Mouse (Mus musculus): ENCODE data around the gene A1bg. TPM values are rescaled to one million over a fixed set of nuclear protein-coding genes. Genes with fewer than 3 reads are reported as not detected.

A1bg gene
- under 1 TPM; 0.01 to 0.05 TPM for polyA plus RNA-seq (2012; fragmentation: generic; extraction: Trizol)

DNA sequence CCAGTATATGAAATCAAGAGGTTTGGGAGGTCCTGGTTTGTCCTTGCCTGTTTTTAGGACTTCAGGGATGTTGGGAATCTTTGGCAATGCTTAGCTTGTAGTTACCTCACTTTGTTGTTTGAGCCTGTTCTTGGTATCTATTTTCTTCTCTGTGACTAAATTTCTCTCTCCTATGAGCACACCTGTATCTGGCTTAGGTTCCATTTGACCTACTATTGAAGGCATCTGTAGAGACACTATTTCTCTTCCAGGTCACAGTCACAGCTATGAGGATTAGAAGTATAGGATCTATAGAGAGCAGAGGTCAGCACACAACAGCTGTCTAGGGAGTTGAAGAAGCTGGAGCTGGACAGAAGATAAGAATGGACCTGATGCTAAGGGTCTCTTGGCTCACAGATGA lies at the start of gene A1bg:
Gene A1bg, minus strand, starts transcription at position 101 of the 400 bp plus-strand sequence.

DNA sequence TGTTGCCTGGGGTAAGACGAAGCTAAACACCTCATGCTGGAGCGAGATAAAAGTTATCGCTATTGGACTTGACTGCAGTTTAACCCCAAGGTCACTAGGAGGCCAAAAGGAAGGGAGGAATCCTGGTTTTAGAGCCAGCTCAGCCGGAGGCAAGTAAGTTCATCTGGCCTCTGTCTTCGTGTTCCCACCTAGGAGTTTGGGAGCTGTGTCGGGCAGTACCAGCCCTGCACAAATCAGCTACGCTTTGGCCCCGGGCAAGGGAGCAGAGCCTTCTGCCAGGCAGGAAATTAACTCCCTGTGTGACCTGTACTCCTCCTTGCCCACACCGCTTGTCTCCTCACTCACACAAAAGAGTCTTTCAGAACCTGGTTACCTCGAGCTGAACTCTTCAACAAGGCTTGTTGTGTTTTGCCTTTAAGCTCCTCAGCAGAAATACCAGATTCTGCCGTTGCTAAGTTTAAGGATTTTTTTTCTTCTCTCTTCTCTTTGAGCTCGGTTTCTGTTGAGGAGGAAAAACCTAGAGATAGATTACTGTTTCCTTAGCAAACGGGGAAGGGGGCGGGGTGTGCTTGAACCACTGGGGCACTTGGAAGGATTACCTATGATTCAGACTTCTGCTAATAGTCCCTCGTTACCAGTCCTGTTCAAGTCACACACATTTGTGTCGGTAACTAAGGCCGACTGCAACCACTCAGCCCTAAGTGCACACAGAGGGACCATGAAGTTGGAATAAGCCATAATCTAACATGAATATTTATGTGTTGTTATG lies 69.4 kb downstream of the A1bg start, which contains the start of gene Fam84b:
Gene Fam84b, minus strand, starts transcription at position 548 of the 769 bp plus-strand sequence.

Other genes with a start within 250 kb of the A1bg start
- gene Fam84b, start 69.2 kb downstream of the A1bg start, polyA plus RNA-seq (2012; fragmentation: generic; extraction: Trizol), result 1 to 10 TPM in 1 of 2 experiments, under 1 TPM in 1; 0.18 to 3.0 TPM